Mouse (Mus musculus) mature B cell (primary cell): ENCODE results near the gene Noto.

Experiments
- in situ Hi-C: fragments of 300-500 bp; cut with MboI; formaldehyde crosslinking; loops from 2 replicates; pipeline ENCODE4 v1.14.3; 2019

The Noto gene

DNA sequence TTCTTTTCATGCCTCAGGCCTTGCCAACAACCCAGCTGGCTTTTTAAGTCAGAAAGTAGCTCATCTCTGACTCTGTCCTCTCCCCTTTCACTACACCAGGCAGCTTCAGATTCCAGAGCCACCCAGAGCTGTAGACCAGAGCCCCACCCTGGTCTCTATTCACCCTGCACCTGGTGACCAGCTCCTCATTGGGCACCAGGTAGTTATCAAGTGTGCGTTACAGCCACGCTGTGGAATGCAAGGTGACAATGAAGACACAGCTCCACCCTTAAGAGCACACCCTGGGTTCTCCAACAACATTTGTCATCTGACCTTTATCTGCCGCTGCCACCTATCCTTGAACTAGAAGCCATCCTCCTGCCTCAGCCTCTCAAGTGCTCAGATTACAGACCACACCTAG, 51.9 kb downstream of the Noto start:
- in situ Hi-C loops, result no loop called here

DNA sequence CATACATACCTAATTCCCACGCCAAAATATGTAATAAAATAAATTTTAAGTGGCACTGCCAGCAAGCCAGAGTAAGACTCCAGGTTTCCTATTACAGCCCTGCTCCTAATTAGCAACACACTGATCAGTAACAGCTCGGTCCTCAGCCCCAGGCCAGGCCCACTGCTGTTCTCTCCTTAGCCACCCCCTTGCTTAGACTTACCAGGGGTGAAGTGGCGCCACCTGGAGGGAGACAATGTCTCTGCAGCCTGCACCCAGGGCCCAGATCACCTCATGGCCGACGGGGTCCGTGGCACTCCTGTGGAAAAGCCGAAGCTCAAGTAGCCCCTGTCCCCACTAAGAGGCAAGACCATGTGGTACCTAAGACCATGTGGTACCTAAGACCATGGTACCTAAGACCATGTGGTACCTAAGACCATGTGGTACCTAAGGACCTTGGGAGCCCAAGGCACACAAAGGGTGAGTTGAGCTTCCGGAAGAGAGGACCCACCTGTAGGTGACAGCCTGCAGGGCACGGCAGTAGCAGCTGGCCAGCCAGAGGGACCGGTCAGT, 53.8 kb downstream of the Noto start:
- in situ Hi-C loops, result no loop called here

GRCm38 (mm10) chr6:85478416-85478815, 54.7 kb downstream of the Noto start:
- in situ Hi-C loops, result no loop called here
